Mouse (Mus musculus) spleen, embryonic (tissue): ENCODE data around the gene Adgrb3.
"Not testable (repeated sequence)": the region's sequence is repeated elsewhere in the genome, so short reads cannot be mapped to it uniquely, and the experiment has no call there.

ENCODE experiments used
- CTCF ChIA-PET: fragments of 350-600 bp; sonication (Branson Sonifier 250); formaldehyde crosslinking; loops from one replicate; lab custom pipeline; 2022; lab: Charles Lee

Gene Adgrb3

DNA sequence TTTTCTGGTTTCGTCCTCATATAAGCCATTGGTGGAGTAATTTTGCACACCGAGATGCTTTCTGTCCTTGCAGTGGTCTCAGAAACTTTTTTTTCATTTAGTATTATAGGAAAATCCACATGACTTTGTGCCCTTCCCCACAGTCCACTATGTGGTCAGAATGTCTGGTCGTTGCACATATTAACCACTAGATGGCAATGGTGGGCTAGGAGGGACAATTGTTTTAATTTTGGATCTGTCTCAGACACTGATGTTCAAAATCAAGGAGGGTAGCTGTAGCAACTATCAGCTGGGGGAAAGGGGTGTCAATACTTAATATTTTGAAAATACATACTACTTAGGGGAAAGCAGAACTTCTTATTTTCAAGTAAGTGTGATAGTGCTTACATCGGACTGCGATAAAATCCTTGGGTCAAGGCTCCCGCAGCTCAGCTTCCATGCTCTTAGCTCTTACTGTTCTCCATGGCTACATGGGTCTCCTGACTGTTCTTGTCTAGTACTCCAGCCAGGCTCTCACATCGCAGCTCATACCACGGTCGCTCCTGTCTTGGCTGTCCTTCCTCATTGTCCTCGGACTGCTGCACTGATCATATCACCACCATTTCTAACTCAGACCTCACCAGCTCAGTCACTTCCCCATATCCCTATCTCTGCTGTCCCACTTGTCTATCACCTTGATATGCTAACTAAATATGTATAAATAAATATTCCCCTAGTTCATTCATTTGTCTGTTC lies 319.0 kb downstream of the Adgrb3 start:
- CTCF ChIA-PET = no interaction called here

DNA sequence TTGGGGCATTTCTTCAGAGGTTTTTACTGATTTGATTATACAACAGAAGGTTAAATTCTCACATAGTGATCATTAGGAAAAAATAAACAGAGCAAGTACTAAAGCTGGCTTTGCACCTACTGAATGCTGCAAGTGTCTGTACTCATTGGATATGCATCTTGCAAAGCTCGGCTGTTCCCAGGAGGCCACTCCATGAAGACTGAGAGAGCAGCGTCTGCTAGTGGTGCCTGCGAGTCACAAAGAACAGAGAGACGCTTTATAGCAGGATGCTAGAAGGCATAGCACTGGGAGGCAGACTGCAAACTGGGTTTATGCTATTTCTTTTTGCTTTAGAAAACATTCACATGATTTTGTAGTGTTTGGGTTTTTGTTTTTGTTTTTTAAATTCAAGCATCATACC lies 325.2 kb downstream of the Adgrb3 start:
- CTCF ChIA-PET = interaction anchor here (0.7 kb wide), 1 partner anchor 65 kb away, joined by 3 read pairs; no protein-coding TSS in a partner anchor

GRCm38 (mm10) chr1:25503524-25503923 lies 326.0 kb downstream of the Adgrb3 start:
- CTCF ChIA-PET = no interaction called here

GRCm38 (mm10) chr1:25495202-25495914 lies 334.1 kb downstream of the Adgrb3 start:
- CTCF ChIA-PET = no interaction called here

DNA sequence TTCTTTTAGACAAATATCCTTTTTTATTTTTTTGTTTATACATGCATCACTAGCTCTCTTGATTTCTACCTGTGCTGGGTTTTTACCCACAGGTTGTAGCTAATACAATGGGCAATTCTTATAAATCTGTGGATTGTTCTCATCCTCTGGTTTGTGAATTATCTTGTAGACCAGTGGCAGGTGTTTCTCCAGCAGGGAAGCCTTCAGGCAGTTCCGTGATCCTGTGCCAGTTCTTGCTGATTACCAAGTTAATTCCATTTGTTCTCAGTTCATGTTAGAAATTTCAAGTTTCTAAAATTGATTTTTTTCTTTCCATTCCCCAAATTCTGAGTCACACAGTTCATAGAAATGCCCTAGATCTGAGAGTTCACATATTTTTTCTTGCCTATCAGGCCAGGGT lies 338.0 kb downstream of the Adgrb3 start:
- CTCF ChIA-PET = no interaction called here

GRCm38 (mm10) chr1:25490174-25490573 lies 339.3 kb downstream of the Adgrb3 start:
- CTCF ChIA-PET = no interaction called here

DNA sequence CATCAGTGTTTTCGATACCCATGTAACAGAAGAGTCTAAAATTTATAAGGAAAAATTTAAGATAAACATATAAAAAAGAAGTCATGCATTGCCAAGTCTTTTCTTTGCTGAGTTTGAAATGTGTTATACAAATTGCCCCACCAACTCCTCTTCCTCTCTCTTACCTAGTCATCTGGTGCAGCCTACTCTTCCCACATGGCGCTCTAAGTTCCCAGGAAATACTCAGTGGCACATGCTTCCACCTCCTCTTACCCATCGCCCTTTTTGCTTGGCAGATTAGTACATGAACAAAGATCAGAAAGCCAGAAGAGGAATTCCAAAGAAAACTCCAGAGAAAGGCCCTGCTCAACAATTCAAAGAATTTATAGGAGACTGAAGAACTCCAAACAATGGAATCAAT lies 353.8 kb downstream of the Adgrb3 start:
- CTCF ChIA-PET = no interaction called here

- CTCF ChIA-PET = no interaction called here
Measured at GRCm38 (mm10) chr1:25474469-25474868, 355.0 kb downstream of the Adgrb3 start.

GRCm38 (mm10) chr1:25471612-25472011 lies 357.9 kb downstream of the Adgrb3 start:
- CTCF ChIA-PET = not testable (repeated sequence)

GRCm38 (mm10) chr1:25462612-25463011 lies 366.9 kb downstream of the Adgrb3 start:
- CTCF ChIA-PET = no interaction called here

DNA sequence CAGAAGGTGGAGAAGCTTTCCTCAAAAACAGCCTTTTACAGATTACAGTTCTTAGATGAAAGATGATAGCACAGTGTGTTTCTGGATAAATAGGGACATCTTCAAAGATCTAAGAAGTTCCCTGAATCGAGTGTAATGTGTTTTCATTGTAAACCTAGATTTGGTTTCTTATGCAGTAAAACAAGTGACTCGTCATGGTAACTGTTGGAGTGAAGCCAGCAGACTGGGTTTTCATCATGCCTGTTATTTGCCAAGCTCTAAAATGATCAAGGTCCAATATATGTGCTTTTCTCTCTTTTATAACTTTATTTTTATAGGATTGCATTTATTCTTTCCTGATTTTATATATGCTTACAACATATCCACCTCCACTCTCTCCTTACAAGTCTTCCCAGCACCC lies 394.0 kb downstream of the Adgrb3 start:
- CTCF ChIA-PET = no interaction called here

DNA sequence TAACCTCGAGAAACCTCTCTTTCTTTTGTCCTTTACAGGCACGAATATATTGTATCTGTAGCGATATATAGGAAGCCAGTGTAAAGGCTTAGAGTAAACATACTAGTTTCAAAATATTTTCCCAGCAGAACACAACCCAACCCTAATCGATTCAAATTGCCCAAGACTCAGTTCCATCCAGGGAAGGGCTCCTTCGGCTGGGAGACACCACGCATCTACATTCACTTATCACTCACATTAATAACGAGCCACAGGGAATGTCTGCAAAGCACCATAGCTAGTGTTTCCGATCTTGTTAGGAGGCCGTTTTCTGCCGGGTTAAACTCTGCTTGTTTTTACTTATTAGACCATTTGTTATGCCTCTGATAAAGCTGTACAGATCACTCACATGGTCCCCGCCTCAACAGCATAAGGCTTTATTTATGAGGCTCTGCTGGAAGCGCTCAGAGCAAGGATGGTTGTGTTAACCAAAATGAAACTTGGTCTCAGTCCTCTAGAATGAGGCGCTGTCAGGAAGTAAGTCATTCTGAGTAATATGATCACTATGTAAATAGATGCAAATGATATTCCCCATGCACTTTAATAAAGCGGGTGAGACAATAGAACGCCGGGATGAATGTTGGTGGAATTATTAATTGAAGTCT lies 399.2 kb downstream of the Adgrb3 start:
- CTCF ChIA-PET = no interaction called here

DNA sequence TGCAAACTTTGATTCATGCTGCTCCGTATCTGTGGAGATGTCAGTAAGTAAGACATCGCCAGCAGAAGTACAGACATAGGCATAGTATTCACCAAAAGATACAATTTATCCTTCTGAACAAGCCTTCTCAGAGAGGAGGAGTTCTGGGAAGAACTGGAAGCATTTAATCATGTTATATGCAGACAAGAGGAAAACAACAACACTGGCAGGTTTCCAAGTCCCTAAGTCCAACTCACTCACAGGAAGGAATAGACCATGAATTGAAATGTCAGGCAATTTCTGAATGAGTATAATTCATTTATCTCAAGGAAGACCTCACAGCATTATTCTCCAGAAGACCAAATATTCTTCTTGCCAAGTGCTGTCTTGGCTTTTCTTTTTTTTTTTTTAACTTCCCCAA lies 408.8 kb downstream of the Adgrb3 start:
- CTCF ChIA-PET = no interaction called here

GRCm38 (mm10) chr1:25419378-25419777 lies 410.1 kb downstream of the Adgrb3 start:
- CTCF ChIA-PET = no interaction called here

DNA sequence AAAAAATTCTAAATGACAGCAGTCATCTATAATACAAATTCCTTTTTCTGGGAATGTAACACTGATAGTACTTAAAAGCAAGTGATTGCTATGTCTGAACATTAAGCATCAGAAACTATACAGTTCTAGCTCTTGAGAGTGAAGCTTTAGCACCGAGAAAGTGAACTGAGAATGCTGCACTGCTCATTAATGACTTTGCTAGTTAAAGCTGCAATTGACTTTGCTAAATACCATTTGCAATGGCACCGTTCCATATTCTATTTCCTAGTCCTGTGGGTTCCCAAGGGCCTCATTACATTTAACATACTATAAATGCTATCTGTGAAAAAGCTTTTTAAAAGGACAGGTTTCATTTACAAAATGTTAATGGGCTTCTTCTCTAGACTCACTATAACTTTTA lies 414.4 kb downstream of the Adgrb3 start:
- CTCF ChIA-PET = no interaction called here

- CTCF ChIA-PET = no interaction called here
Measured at GRCm38 (mm10) chr1:25364186-25364585, 465.3 kb downstream of the Adgrb3 start.

- CTCF ChIA-PET = no interaction called here
Measured at GRCm38 (mm10) chr1:25358554-25358953, 471.0 kb downstream of the Adgrb3 start.

DNA sequence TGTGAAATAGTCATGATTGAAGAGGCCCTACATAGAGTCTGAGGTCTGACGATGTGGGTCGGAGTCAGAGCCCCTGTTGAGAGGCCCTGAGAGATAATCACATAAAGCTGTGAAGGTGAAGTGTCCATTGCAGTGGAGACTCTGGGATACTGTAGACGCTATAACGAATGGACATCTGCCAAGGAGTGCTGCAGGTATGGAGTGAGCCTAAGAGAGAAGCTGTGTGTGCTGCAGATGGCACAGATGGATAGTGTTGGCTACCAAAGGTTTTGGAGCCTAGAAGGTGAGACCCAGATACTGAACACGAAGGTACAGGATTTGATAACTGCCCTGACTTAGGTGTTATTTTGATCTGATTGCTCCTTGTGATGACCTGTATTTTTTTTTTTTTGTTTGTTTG lies 474.0 kb downstream of the Adgrb3 start:
- CTCF ChIA-PET = no interaction called here

GRCm38 (mm10) chr1:25344876-25345275 lies 484.6 kb downstream of the Adgrb3 start:
- CTCF ChIA-PET = no interaction called here

GRCm38 (mm10) chr1:25325406-25325805 lies 504.1 kb downstream of the Adgrb3 start:
- CTCF ChIA-PET = no interaction called here

DNA sequence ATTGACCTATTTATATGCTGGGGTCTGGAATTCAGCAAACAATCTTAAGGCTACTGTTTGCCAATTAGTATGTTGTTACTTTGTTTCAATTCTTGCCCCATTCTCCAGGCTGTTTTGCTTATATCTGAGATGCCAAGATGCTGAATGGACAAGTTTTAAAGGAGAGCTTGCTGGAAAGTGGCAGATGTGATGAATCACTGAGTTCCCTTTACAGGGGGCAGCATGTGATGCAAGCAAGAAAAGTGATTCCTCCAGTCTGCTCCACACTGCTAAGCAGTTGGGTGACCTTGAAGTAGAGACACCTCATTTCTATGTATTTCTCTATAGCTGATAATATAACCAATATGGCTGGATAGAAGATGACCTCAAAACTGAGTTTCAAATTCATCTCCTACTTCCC lies 512.4 kb downstream of the Adgrb3 start:
- CTCF ChIA-PET = no interaction called here

DNA sequence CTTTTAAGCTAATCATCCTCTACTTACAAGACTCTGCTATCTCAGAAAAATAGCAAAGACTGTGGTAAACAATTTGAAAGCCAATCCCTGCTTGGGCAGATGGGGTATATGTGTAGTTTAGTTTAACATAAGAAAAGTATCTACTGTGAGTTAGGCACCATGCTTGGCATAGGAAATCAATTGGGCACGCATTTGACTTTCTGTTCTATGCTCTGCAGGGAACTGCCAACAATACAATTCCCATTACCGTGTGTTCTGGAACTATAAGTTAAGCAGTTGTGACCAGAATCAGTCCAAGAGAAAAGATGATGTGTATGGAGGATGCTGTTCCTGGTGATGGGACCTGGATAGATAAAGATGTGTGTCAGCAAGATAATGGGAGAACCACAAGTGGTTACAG lies 517.2 kb downstream of the Adgrb3 start:
- CTCF ChIA-PET = no interaction called here

DNA sequence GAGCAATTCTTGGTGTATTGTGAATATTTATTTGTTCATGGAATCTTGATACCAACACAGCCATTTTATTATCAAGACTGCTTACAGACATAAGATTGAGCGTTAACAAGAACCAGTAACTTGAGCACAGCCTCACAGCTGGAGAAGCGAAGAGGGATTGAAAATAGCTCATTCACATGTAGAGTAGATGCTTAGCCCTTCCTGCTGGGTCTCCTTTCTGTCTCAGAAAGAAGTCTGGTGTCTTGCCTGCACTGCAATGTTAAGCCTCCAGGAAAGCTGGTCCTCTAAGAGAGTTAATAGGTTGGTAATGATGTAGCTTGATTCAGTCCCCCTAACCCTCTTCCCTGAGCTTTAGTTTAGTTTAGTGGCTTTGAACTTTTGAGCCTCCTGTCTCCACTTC lies 519.4 kb downstream of the Adgrb3 start:
- CTCF ChIA-PET = no interaction called here
